Mouse (Mus musculus) cerebellum, adult 2 months (tissue): ENCODE measurements around the gene Add3.

Experiments
- CTCF ChIP-seq: fragments of 200-500 bp; IDR thresholded peaks from 2 replicates; pipeline ENCODE4 v1.5.1; 2011; ENCODE audit warnings: low read depth, mild to moderate bottlenecking, control low read depth, low read length, moderate library complexity, borderline replicate concordance; ENCODE audit not compliant: insufficient read depth
- POLR2A ChIP-seq: fragments of 200-500 bp; IDR thresholded peaks from 2 replicates; pipeline ENCODE4 v1.6.1; 2011; ENCODE audit warnings: low read length, control low read depth, borderline replicate concordance; ENCODE audit not compliant: insufficient read depth

GRCm38 (mm10) chr19:53166367-53166766, 26.1 kb downstream of the Add3 start:
- no peak for TF ChIP-seq CTCF
- no peak for TF ChIP-seq POLR2A
